Mouse (Mus musculus) myocyte (in vitro differentiated cells): Measurements from ENCODE around the gene Entpd6.
A peak's percentile ranks its signal among the peaks of the same experiment; 100 is the strongest.

Experiments used
- E2F4 ChIP-seq: IDR thresholded peaks from one replicate; pipeline ENCODE4 v1.6.1; 2011; ENCODE audit warnings: mild to moderate bottlenecking, control low read depth, moderate library complexity; ENCODE audit not compliant: insufficient read depth
- MYOD1 ChIP-seq, 3 experiments: IDR thresholded peaks; one replicate each; pipeline ENCODE4 v1.6.1; 2011; ENCODE audit warnings: control low read depth in 2 of 3, low read depth in 2 of 3, mild to moderate bottlenecking in 2 of 3, moderate library complexity in 1 of 3; ENCODE audit not compliant: insufficient read length in 2 of 3, control insufficient read depth in 1 of 3
- POLR2A ChIP-seq: IDR thresholded peaks from one replicate; pipeline ENCODE4 v1.6.1; 2011; ENCODE audit warnings: low read depth, mild to moderate bottlenecking, control low read depth, moderate library complexity; ENCODE audit not compliant: insufficient read length

DNA sequence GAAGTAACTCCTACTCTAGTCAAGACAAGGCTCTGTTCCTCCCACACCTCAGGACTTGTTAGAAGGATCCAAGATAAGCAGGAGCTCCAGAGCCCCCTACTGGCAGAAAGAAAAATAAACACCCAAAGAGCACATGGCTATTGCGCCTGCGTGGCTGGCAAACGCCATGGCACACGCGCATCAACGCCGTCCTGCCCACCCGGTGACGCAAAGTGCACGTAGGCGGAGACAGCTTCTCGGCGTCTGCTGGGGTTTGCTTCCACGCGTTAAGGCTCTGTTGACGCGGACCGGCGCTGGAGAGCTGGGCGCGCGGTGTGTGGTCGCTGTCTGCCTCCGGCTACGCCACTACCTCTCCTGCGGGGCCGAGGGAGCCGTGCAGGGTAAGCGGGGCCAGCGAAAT lies at the start of gene Entpd6:
- TF ChIP-seq MYOD1 (IDR thresholded peaks at IDR 0.05; ENCODE audit: control insufficient read depth in 1 of 3, insufficient read length in 2 of 3, low read depth in 2 of 3): peak in 2 of 3 experiments; percentile 24 to 32
- TF ChIP-seq E2F4: no peak
- TF ChIP-seq POLR2A: peak; percentile 97
